Mouse (Mus musculus) left cerebral cortex, postnatal 10 days (tissue): ENCODE measurements around the gene Ddx5. TPM values are rescaled to one million over a fixed set of nuclear protein-coding genes. Genes with fewer than 3 reads are reported as not detected.
A peak's percentile ranks its signal among the peaks of the same experiment; 100 is the strongest.
"Not testable (repeated sequence)": the region's sequence is repeated elsewhere in the genome, so short reads cannot be mapped to it uniquely, and the experiment has no call there.

Source experiments
- DNase-seq, 2 experiments: peaks; one replicate each; pipeline ENCODE4 v3.0.0; 2021 to 2022; ENCODE audit warnings: low spot score in 2 of 2, mixed read lengths in 1 of 2; ENCODE audit errors: extremely low spot score in 1 of 2
- intact Hi-C: fragments of 180-260 bp; cut with DNase I; formaldehyde crosslinking; loops from one replicate; pipeline ENCODE4 v1.15.1; 2025
- total RNA-seq, 2 experiments: library from RNA; stranded (reverse); gene quantifications; 2 replicates each; pipeline ENCODE4 v1.2.3; 2021

Gene Ddx5
- total RNA-seq, 2 experiments from 2014 or later, result 607 to 644 TPM

- no peak for DNase-seq
- intact Hi-C loops, result no loop called here
Observed at GRCm38 (mm10) chr11:106773061-106773460, 15.9 kb downstream of the Ddx5 start.

DNA sequence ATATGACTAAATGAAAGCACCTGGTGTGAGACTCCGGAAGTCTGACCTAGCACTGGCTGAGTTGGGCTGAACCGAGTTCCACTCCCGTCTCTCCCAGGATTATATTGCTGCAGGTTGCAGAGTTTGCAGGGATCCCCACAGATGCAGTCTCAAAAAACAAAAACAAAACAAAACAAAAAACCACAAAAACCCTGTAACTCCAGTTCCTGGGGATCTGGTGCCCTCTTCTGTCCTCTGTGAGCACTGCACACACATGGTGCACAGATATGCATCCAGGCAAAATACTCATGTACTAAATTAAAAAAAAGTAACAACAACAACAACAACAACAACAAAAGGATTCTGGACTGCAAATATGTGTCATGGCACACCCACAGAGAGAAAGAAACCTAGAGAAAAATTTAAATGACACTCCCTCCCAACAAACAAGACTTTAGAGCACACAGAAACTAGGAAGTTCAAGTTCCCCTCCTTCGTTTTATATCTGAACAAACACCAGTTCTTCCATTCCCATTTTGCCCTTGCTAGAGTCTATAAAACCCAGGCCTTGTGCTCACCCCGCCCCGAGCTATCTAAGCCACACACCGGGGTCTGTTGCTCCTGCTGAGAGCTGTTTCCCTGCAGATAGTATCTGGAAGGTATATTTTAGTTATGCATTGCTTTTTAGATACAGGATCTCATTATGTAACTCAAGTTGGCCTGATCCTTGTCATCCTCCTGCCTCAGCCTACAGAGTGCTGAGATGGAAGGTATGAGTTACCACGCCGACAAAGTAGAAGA is 18.6 kb downstream of the Ddx5 start:
- intact Hi-C loops, result no loop called here
- no peak for DNase-seq

DNA sequence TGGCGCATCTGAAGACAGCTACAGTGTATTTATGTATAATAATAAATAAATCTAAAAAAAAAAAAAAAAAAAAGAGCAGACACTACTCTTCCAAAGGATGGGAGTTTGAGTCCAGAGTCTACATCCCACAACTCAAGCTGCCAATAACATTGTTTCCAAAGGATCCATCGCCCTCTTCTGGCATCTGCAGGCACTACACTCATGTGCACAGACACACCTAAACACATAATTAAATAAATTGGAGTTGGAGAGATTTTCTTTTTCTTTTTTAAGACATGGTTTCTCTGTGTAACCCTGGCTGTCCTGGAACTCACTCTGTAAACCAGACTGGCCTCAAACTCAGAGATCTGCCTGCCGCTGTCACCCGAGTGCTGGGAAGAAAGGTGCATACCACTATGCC is 21.5 kb downstream of the Ddx5 start:
- intact Hi-C loops, result no loop called here
- DNase-seq, result no peak

DNA sequence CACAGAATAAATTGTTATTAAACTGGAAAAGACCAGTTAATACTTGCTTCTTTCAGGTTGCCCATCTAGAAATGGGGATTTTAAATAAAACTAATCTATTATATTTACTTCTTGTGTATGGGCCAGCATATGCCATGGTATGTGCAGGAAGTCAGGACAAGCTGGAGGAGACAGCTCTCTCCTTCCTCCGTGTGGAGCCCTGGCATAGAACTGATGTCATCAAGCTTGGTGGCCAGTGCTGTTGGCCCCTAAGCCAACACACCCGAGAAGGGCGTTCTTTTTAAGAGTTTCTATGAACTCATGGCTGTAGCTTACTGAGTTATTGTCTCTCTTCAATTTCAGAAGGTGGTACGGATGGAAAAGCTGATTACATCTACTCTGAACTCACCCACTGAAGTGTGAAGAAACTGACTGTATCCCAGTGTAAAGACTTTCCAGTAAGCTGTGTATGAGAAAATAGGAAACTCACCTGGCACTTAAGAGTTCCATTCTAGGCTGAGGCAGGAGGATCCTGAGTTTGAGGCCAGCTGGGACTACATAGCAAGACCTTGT is 22.3 kb downstream of the Ddx5 start:
- intact Hi-C loops, result no loop called here
- DNase-seq, result no peak

DNA sequence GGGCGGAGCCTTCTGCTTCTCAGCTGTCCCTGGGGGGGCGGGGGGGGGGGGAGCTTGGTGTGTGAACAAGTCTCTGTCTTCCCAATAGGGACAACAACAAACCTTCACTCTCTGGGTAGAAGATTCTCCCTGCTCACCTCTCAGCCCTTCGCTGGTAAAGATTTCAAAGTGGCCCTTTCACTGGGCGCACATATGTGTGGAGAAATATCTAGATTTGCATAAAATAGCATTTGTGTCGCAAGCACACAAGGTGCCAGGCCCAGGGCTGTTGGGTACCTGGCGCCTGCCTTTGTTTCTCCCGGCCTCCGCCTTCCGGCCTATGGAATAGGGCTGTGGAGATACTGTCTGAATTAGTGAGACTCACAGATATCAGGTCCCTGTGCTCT is 26.2 kb downstream of the Ddx5 start:
- DNase-seq, result no peak
- intact Hi-C loops, result no loop called here

DNA sequence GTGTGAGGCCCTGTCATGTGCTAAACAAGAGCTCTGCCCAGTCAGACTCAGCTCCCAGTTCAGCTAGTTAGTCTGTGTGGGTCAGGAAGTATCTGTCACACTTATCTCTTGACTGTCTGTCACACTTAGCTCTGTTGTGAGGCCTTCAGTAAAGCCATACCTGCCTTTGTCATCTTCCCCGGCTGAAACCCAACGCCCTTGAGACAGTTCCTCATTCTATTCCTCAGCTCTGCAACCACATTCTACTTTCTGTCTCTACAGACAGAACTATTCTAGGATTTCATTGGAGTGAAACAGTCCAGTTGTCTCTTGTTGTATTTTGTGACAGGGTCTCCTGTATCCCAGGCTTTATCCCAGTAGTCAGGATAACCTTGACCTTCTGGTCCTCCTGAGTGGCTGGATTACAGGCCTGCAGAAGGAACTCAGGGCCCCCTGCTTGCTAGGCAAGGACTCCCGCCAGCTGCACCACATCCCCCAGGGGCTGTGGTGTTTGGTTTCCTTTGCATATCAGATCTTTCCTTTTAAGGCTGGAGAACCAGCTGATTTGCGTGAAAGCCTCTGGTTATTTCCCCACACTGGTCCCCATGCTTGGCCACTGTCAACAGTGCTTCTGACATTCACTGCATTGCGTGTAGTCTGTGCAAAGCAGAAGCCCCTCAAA is 26.7 kb downstream of the Ddx5 start:
- peak in 1 of 2 experiments; percentile 41 for DNase-seq
- intact Hi-C loops, result no loop called here

DNA sequence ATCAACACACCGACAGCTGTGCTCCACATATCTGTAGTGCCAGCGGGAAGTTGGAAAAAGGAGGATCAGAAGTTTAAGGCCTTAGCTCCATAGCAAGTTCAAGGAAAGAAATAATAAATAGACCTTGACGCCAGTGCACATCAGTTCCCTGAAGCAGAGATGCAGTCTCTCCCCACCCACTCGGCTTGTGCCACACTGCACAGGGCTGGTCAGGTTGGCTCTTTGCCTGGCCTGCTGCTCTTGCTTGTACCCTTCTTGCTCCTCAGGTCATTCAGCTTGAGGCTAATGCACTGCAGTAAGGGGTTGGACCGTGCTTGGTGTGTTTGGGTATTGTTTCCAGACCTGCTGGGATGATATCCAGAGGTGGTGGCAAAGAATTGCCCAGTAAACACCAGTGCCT is 28.5 kb downstream of the Ddx5 start:
- intact Hi-C loops, result no loop called here
- DNase-seq, result no peak

DNA sequence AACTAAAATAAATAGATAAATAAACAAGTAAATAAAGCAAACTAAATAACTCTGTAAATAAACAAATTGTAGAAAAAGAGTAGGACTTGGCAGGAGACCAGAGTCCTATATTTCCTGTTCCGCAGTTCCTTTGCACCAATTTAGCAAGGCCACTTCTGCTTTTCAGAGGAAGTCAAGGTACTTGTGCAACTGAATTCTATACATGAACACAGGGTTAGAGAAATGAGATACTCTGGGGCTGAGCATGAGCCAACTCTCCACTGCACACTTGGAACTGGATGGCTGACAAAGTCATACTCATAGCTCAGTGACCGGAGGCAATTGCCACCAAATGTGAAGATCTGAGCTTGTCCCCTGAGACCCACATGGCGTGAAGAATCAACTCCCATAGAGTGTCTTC is 30.0 kb downstream of the Ddx5 start:
- intact Hi-C loops, result no loop called here
- no peak for DNase-seq

DNA sequence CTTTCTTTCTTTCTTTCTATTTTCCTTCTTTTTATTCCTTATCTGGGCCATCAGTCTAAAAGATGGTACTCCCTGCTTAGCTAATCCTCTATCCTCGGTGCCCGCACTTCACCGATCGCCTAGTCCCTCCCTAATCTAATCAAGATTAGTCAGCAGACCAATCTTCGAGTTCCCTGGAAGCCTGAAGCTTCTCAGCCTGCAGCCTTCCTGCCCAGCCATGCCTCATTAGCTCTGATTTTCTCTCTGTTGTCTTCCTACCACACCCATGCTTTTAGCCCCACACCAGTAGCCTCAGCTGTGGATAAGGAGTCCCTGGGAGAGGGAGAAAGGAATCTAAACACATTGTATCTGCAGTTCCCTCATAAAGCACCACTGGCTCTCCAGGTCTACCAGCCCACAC is 33.4 kb downstream of the Ddx5 start:
- DNase-seq, result no peak
- intact Hi-C loops, result no loop called here

- no peak for DNase-seq
- intact Hi-C loops, result no loop called here
Observed at GRCm38 (mm10) chr11:106753314-106753713, 35.7 kb downstream of the Ddx5 start.

GRCm38 (mm10) chr11:106752103-106752502 is 36.9 kb downstream of the Ddx5 start:
- intact Hi-C loops, result no loop called here
- DNase-seq, result no peak

- DNase-seq, result no peak
- intact Hi-C loops, result no loop called here
Observed at GRCm38 (mm10) chr11:106751039-106752018, 37.7 kb downstream of the Ddx5 start, which contains the start of gene Milr1. Gene Milr1 (plus strand): TSS chr11:106751226.

- intact Hi-C loops, result no loop called here
- no peak for DNase-seq
Observed at GRCm38 (mm10) chr11:106750121-106750751, 38.7 kb downstream of the Ddx5 start, which contains the start of gene Pecam1. Gene Pecam1 (minus strand): TSS chr11:106750628.

GRCm38 (mm10) chr11:106749557-106750120 is 39.3 kb downstream of the Ddx5 start:
- not testable (repeated sequence) for DNase-seq
- intact Hi-C loops, result loop anchor here (10.0 kb wide), 1 partner anchor 255 kb away; no protein-coding TSS in a partner anchor

DNA sequence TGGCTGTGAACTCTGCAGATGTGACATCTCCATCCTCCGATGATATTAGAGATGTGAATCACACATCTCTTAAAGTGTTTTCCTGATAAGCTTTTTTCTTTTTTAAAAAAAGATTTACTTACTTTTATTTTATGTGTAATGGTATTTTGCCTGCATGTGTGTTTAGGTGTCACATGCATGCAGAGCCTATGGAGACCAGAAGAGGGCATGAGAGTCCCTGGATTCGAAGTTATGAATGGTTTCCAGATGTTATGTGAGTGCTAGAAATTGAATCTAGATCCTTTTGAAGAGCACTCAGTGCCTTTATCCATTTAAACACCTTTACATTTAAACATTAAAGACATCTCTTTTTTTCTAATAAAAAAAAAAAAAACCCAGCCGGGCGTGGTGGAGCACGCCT is 44.0 kb downstream of the Ddx5 start:
- intact Hi-C loops, result loop anchor here (5.0 to 10.0 kb wide), 2 partner anchors 250 to 328 kb away; no protein-coding TSS in a partner anchor
- DNase-seq, result no peak

DNA sequence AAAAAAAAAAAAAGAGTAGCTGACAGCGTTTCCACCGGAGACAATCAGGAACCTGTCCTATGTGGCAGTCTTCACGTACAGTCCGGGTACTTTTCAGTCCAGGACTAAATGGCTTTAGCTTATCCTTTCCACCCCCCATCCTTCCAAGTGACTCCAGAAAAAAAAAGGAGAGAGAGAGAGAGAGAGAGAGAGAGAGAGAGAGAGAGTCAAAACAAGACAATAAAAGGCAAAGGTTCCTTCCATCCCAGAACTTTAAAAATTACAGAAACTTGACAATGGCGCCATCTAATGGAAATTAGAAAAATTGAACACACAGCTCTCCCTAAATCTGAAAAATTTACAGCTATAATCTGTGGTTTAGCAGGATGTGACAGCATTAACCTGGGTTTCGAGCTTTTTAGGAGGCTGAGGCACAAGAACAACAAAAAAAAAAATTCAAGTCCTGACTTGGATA is 46.6 kb downstream of the Ddx5 start:
- intact Hi-C loops, result loop anchor here (5.0 to 10.0 kb wide), 2 partner anchors 248 to 325 kb away; no protein-coding TSS in a partner anchor
- DNase-seq, result no peak

GRCm38 (mm10) chr11:106741826-106742225 is 47.2 kb downstream of the Ddx5 start:
- DNase-seq, result no peak
- intact Hi-C loops, result loop anchor here (5.0 to 10.0 kb wide), 2 partner anchors 247 to 325 kb away; no protein-coding TSS in a partner anchor

- peak in 1 of 2 experiments; percentile 58 for DNase-seq
- intact Hi-C loops, result loop anchor here (5.0 to 10.0 kb wide), 2 partner anchors 246 to 324 kb away; no protein-coding TSS in a partner anchor
Observed at GRCm38 (mm10) chr11:106741232-106741631, 47.8 kb downstream of the Ddx5 start.
